Mouse (Mus musculus) ES-E14 (cell line): Measurements from ENCODE around the gene Ntmt1. TPM values are rescaled to one million over a fixed set of nuclear protein-coding genes. Genes with fewer than 3 reads are reported as not detected.

Experiments used
- DNase-seq: peaks from one replicate; pipeline ENCODE4 v3.0.0-alpha.2; 2013; ENCODE audit warnings: low read depth, low spot score
- H3K27ac ChIP-seq: 2 replicates; pipeline ENCODE4 v1.5.1; 2012; ENCODE audit warnings: low read depth, mild to moderate bottlenecking, low read length, moderate library complexity, mixed read lengths; ENCODE audit not compliant: poor library complexity, insufficient read depth, severe bottlenecking
- H3K36me3 ChIP-seq: 2 replicates; pipeline ENCODE4 v1.6.1; 2012; ENCODE audit warnings: mild to moderate bottlenecking, low read length, moderate library complexity, mixed read lengths; ENCODE audit not compliant: control insufficient read depth, poor library complexity, insufficient read depth, severe bottlenecking
- H3K4me1 ChIP-seq, 2 experiments: fragments of 150-350 bp in 1 of 2; sonication (generic) in 1 of 2; 2 replicates each; pipeline ENCODE4 v1.6.1; 2012; ENCODE audit warnings: low read length in 2 of 2, mild to moderate bottlenecking in 1 of 2, mixed read lengths in 1 of 2; ENCODE audit not compliant: control insufficient read depth in 2 of 2, insufficient read depth in 2 of 2, poor library complexity in 1 of 2
- H3K4me3 ChIP-seq, 2 experiments: fragments of 150-350 bp in 1 of 2; sonication (generic) in 1 of 2; 2 replicates each; pipeline ENCODE4 v1.5.1; 2012; ENCODE audit warnings: low read length in 2 of 2, low read depth in 1 of 2, mild to moderate bottlenecking in 1 of 2, mixed read lengths in 1 of 2; ENCODE audit not compliant: insufficient read depth in 1 of 2, poor library complexity in 1 of 2, severe bottlenecking in 1 of 2
- H3K9ac ChIP-seq: 2 replicates; pipeline ENCODE4 v1.6.1; 2012; ENCODE audit warnings: low read depth, mild to moderate bottlenecking, low read length, mixed read lengths; ENCODE audit not compliant: poor library complexity, insufficient read depth, severe bottlenecking
- H3K9me3 ChIP-seq: fragments of 150-350 bp; sonication (generic); 2 replicates; pipeline ENCODE4 v1.6.1; 2012; ENCODE audit warnings: low read depth, mild to moderate bottlenecking, low read length; ENCODE audit not compliant: control insufficient read depth, insufficient read depth
- CHD2 ChIP-seq: IDR thresholded peaks from 2 replicates; pipeline ENCODE4 v1.6.1; 2014; ENCODE audit warnings: mild to moderate bottlenecking, low read depth, low read length, inconsistent platforms
- HCFC1 ChIP-seq: IDR thresholded peaks from 2 replicates; pipeline ENCODE4 v1.6.1; 2012; ENCODE audit warnings: low read length, inconsistent platforms, borderline replicate concordance; ENCODE audit not compliant: insufficient read depth
- MAFK ChIP-seq: IDR thresholded peaks from 2 replicates; pipeline ENCODE4 v1.6.1; 2014; ENCODE audit warnings: mild to moderate bottlenecking, low read depth, low read length, inconsistent platforms; ENCODE audit not compliant: insufficient read depth
- ZC3H11A ChIP-seq: IDR thresholded peaks from 2 replicates; pipeline ENCODE4 v1.6.1; 2012; ENCODE audit warnings: low read depth, mild to moderate bottlenecking, inconsistent platforms, low read length, borderline replicate concordance
- ZNF384 ChIP-seq: IDR thresholded peaks from 2 replicates; pipeline ENCODE4 v1.6.1; 2012; ENCODE audit warnings: low read depth, low read length, inconsistent platforms
- in situ Hi-C, 2 experiments: fragments of 600-800 bp; cut with MboI; formaldehyde crosslinking; loops; one replicate each; pipeline ENCODE4 v1.15.1; 2025; ENCODE audit warnings: low sequenced_read_pairs in 2 of 2, inconsistent platforms in 1 of 2; ENCODE audit not compliant: unreplicated experiment in 2 of 2
- total RNA-seq: library from RNA; depleted of rRNA; stranded (reverse); fragments of 300-350 nt; gene quantifications from 2 replicates; pipeline ENCODE4 v1.2.3, GENCODE M21; 2012

Gene Ntmt1
- total RNA-seq, 1 experiment = 47.3 TPM

GRCm38 (mm10) chr2:30823385-30824153, 15.9 kb downstream of the Ntmt1 start:
- Histone ChIP-seq H3K27ac (no peak overlapping the region), H3K4me3 (no peak overlapping the region), H3K4me1 (peaks cover 0 to 26% of the 10 kb centered on the region in 2 experiments; a peak in 2 of 4 replicates), H3K9ac (no peak overlapping the region), H3K9me3 (no peaks in the 10 kb centered on the region), H3K36me3 (peaks cover 60% of the 10 kb centered on the region)
- TF ChIP-seq HCFC1 (no peak), ZNF384 (no peak), CHD2 (no peak), ZC3H11A (no peak), MAFK (no peak)
- in situ Hi-C loops = no loop called here
- no peak for DNase-seq

DNA sequence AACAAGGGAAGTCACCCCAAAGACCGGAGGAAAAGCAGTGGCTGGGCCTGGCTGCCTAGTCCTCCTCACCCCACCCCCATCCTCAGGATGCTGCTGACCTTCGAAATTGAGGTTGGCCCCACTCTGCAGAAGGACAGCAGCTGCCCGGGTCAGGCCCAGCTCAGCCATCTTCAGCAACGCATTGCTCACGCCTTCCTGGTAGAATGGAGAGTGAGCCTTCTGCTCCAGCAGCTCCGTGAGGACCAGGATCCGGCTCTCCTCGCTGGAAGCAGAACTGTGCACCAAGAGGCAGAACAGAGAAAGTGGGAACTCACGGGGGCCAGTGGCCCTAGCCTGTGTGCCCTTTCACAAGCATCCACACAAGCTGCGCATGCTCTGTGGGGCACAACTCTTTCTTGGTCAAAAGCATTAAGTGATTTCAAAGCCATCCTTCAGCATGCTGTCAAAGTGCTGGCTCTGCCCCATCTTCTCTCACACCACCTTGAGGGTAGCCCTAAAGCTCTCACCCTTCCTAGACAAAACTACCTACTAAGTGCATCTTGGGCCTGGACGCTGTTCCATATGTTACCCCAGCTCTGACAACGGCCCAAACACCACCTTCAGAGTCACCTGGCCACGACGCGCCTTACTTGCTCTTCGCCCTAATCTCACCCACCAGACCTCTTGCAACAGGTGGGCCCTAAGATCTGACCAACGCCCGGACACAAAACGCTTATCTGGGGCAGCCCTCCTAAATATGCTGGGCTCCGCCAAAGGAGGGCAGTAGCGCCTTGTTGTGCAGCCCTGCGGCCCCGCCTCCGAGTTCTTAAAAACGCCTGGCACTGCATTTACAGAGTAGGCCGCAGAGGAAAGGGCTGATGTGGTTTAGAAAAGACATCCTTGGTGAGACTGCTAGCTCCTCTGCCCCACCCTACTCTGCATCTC, 19.5 kb downstream of the Ntmt1 start:
- Histone ChIP-seq H3K4me3 (peak overlapping the region; percentile 83 to 97), H3K9ac (peak overlapping the region; percentile 87), H3K27ac (0 out of 2 replicates have a peak overlapping the region, but pooled peaks have one; percentile 6), H3K9me3 (no peaks in the 10 kb centered on the region), H3K4me1 (peaks cover 0 to 17% of the 10 kb centered on the region in 2 experiments; a peak in 2 of 4 replicates), H3K36me3 (peaks cover 41% of the 10 kb centered on the region)
- peak; percentile 33 for DNase-seq
- in situ Hi-C loops = no loop called here
- TF ChIP-seq CHD2 (no peak), HCFC1 (peak; percentile 44; the same call in 1 of the 2 replicates), ZNF384 (no peak), ZC3H11A (no peak), MAFK (0 out of 2 replicates have a peak, but pooled peaks have one; percentile 2)

DNA sequence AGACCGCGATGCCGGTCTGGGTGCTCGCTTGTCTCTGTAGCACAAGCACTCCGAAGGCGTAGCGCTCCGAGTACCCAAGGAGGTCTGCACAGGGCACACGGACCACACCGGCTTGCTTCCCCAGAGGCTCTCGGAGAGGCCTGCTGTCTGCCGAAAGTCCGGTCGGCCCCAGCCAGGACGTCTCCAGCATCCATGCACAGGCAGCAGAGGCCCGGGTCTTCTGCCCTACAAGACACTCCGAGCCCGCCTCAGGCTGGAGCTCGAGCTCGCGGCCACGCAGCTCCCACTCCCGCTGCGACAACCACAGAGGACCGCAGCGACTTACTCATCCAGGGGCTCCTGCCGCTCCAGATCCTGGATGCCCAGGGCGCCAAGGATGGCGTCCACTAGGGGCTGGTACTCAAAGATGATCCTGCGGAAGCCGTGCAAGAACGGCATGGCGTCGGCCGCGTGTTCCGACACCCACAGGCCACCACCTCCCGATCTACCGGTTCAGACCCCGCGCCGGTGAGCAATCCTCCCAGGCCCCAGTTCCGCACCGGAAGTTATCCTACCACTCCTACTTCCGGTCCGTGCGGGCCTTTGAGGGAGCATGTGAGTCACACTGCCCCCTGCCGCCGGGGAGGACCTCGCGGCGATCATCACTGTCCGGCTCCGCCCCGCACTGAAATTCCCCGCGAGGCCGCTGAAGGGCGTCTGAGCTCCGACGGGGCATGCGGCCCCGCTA, 20.3 kb downstream of the Ntmt1 start:
- peak; percentile 91 for DNase-seq
- H3K4me1 ChIP-seq = peaks cover 0 to 13% of the 10 kb centered on the region in 2 experiments; a peak in 2 of 4 replicates
- peaks cover 34% of the 10 kb centered on the region for H3K36me3 ChIP-seq
- in situ Hi-C loops = no loop called here
- peak overlapping the region; percentile 83 to 97 for H3K4me3 ChIP-seq
- TF ChIP-seq HCFC1 (peak; percentile 80), ZC3H11A (0 out of 2 replicates have a peak, but pooled peaks have one; percentile 8), MAFK (no peak)
- H3K9ac ChIP-seq = peak overlapping the region; percentile 87
- H3K9me3 ChIP-seq = no peaks in the 10 kb centered on the region
- H3K27ac ChIP-seq = 0 out of 2 replicates have a peak overlapping the region, but pooled peaks have one; percentile 6

DNA sequence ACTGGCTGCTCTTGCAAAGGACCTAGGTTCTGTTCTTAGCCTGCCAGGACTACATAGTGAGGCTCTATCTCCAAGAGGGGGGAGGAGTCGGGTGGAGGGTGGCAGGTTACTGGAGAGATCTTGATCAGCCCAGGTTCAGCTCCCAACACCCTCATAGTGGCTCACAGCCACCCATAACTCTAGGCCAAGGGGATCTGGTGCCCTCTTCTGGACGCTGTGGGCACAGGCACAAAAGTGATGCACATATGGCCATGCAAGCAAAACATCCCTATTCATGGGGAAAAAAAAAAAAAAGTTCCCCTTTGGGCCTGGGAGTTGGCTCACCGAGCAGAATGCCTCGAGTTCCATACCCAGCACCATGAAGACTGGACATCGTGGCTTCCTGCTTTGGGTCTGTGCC, 21.7 kb downstream of the Ntmt1 start:
- Histone ChIP-seq H3K9ac (no peak overlapping the region), H3K4me3 (no peak overlapping the region), H3K27ac (no peak overlapping the region), H3K4me1 (peaks cover 0 to 5% of the 10 kb centered on the region in 2 experiments; a peak in 2 of 4 replicates), H3K9me3 (no peaks in the 10 kb centered on the region), H3K36me3 (peaks cover 20% of the 10 kb centered on the region)
- in situ Hi-C loops = no loop called here
- peak; percentile 88 for TF ChIP-seq ZNF384
- no peak for TF ChIP-seq CHD2
- peak; percentile 83 for DNase-seq
